Mouse (Mus musculus) olfactory bulb, adult 2 months (tissue): ENCODE results near the gene Slu7.

ENCODE experiments used
- CTCF ChIP-seq: fragments of 200-500 bp; IDR thresholded peaks from 2 replicates; pipeline ENCODE4 v1.5.1; 2012; ENCODE audit warnings: low read depth, mild to moderate bottlenecking, low read length, moderate library complexity; ENCODE audit not compliant: insufficient read depth
- POLR2A ChIP-seq: fragments of 200-500 bp; IDR thresholded peaks from 2 replicates; pipeline ENCODE4 v1.6.1; 2012; ENCODE audit warnings: mild to moderate bottlenecking, low read depth, low read length, moderate library complexity; ENCODE audit not compliant: insufficient read depth

DNA sequence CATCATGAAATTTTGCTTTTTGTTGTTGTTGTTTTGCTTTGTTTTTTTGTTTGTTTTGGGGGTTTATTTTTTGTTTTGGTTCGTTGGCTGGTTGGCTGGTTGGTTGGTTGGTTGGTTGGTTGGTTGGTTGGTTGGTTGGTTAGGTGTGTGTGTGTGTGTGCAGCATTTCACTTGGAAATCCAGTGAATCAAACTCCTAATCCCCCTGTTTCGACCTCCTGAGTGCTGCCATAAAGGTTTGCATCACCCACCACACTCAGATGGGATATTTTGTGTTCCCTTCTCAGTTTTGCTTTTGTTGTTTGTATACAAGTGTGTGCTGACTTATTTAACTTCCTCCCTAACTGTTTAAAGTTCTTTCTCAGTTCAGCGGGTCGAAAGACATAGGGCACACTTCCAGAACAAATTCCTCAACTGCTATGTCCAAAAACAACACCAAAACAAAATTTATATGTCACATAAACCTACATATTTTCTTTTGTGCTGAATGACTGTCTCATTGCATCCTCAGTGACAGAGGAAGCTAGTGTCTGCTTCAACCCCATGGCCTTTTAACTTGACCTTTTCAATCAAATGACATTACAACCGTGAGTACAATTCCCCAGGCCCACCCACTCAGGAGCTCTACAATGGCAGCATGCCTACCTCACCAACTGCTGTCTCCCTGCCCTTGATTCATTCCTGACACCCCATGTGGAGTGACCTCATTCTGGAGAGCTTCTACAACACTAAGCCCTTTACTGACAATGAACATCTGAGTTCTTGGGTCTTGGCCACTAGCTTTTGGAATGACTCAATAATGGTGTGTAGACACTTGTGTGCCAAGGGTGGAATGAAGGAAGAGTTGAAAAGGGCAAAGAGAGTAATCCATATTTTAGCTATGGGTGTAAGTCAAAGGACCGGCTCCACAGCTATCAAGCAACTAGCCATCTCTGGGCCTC is 37.6 kb downstream of the Slu7 start:
- TF ChIP-seq CTCF: no peak
- TF ChIP-seq POLR2A: no peak
